In genomic region chr2:14145311-14145710, GRCm38 (mm10) we compare ENCODE assay signal across 18 mouse cellular contexts. TPM values are rescaled to one million over a fixed set of nuclear protein-coding genes. Genes with fewer than 3 reads are reported as not detected.
A peak's percentile ranks its signal among the peaks of the same experiment; 100 is the strongest.
DNase-seq lines count a peak whose midpoint lies in the region; ATAC-seq and TF ChIP-seq lines count a peak whose summit lies in the region.
"Had no signal": no experiment of that assay in that cellular context is flagged by ENCODE, and none has a peak within 500 bp of the region (broad histone marks: within the 10 kb centered on the region; RNA-seq: fewer than 3 reads in every experiment).

No protein-coding gene starts in this region.

- no peak overlapping the region for H3K4me2 ChIP-seq in lung, postnatal 0 days (replicated peaks; ENCODE audit: low read depth, low read length)
- H3K4me2 ChIP-seq in heart, postnatal 0 days (ENCODE audit: low read depth, low read length), result no peak overlapping the region
- H3K4me2 ChIP-seq in hindbrain, embryonic 14.5 days (replicated peaks), result no peak overlapping the region
- H3K4me2 ChIP-seq: limb, embryonic 13.5 days; midbrain, embryonic 13.5 days; neural tube, embryonic 15.5 days had no signal

- TF ChIP-seq EP300 in lung, postnatal 0 days (IDR thresholded peaks at IDR 0.05), result no peak
- TF ChIP-seq EP300 in heart, postnatal 0 days (IDR thresholded peaks at IDR 0.05; ENCODE audit: low read depth), result no peak

- no peaks in the 10 kb centered on the region for H3K9me3 ChIP-seq in lung, postnatal 0 days (ENCODE audit: low read length)
- H3K9me3 ChIP-seq in heart, postnatal 0 days (replicated peaks; ENCODE audit: control insufficient read depth, low read length), result no peaks in the 10 kb centered on the region
- no peaks in the 10 kb centered on the region for H3K9me3 ChIP-seq in hindbrain, embryonic 14.5 days (ENCODE audit: control insufficient read depth, low read length)
- H3K9me3 ChIP-seq: limb, embryonic 13.5 days; midbrain, embryonic 13.5 days; neural tube, embryonic 15.5 days had no signal

- no peak overlapping the region for H3K4me3 ChIP-seq in lung, postnatal 0 days (ENCODE audit: low read depth, low read length)
- no peak overlapping the region for H3K4me3 ChIP-seq in heart, postnatal 0 days (ENCODE audit: low read depth, low read length)
- no peak overlapping the region for H3K4me3 ChIP-seq in hindbrain, embryonic 14.5 days (replicated peaks; ENCODE audit: low read length)
- H3K4me3 ChIP-seq: limb, embryonic 13.5 days; midbrain, embryonic 13.5 days; neural tube, embryonic 15.5 days had no signal

- peaks cover 14% of the 10 kb centered on the region; the same call in 1 of the 2 replicates for H3K36me3 ChIP-seq in lung, postnatal 0 days (ENCODE audit: insufficient read depth, low read length)
- peaks cover 39% of the 10 kb centered on the region for H3K36me3 ChIP-seq in heart, postnatal 0 days (replicated peaks; ENCODE audit: control insufficient read depth, insufficient read depth, low read length)
- H3K36me3 ChIP-seq in hindbrain, embryonic 14.5 days (replicated peaks; ENCODE audit: control insufficient read depth, insufficient read depth), result peaks cover 52% of the 10 kb centered on the region

- H3K27ac ChIP-seq in lung, postnatal 0 days (ENCODE audit: low read length), result no peak overlapping the region
- peak overlapping the region; percentile 4 for H3K27ac ChIP-seq in heart, postnatal 0 days (ENCODE audit: low read depth)
- no peak overlapping the region for H3K27ac ChIP-seq in hindbrain, embryonic 14.5 days
- H3K27ac ChIP-seq: limb, embryonic 13.5 days; macrophage; midbrain, embryonic 13.5 days; neural tube, embryonic 15.5 days had no signal

- H3K9ac ChIP-seq in lung, postnatal 0 days (replicated peaks; ENCODE audit: low read depth), result no peak overlapping the region
- no peak overlapping the region for H3K9ac ChIP-seq in heart, postnatal 0 days (replicated peaks; ENCODE audit: low read depth, low read length)
- H3K9ac ChIP-seq in hindbrain, embryonic 14.5 days, result no peak overlapping the region
- H3K9ac ChIP-seq: limb, embryonic 13.5 days; midbrain, embryonic 13.5 days; neural tube, embryonic 15.5 days had no signal

- TF ChIP-seq CTCF in lung, postnatal 0 days (IDR thresholded peaks at IDR 0.05), result no peak
- no peak for TF ChIP-seq CTCF in heart, postnatal 0 days (IDR thresholded peaks at IDR 0.05; ENCODE audit: low read depth)

- WGBS in lung, postnatal 0 days, result 55% methylated on average over 3 of the region's 3 CpGs
- WGBS in heart, postnatal 0 days, result 28% methylated on average over 3 of the region's 3 CpGs
- 90% methylated on average over 3 of the region's 3 CpGs for WGBS in hindbrain, embryonic 14.5 days

- H3K27me3 ChIP-seq in lung, postnatal 0 days (replicated peaks; ENCODE audit: insufficient read depth, low read length), result no peaks in the 10 kb centered on the region
- no peaks in the 10 kb centered on the region for H3K27me3 ChIP-seq in heart, postnatal 0 days (ENCODE audit: control insufficient read depth, insufficient read depth, low read length)
- no peaks in the 10 kb centered on the region for H3K27me3 ChIP-seq in hindbrain, embryonic 14.5 days (ENCODE audit: control insufficient read depth, insufficient read depth, low read length)
- H3K27me3 ChIP-seq: limb, embryonic 13.5 days; midbrain, embryonic 13.5 days; neural tube, embryonic 15.5 days had no signal

- DNase-seq in lung, postnatal 36 days, result peak; percentile 25
- no peak for DNase-seq in lung, postnatal 0 days (ENCODE audit: low spot score)
- DNase-seq in gastrocnemius, postnatal 14 days, result peak; percentile 46
- no peak for DNase-seq in heart, postnatal 0 days (ENCODE audit: low spot score)
- DNase-seq in thymus, postnatal 36 days, result no peak
- no peak for DNase-seq in hindbrain, embryonic 14.5 days (ENCODE audit: low spot score)
- DNase-seq in urinary bladder, postnatal 25 days (ENCODE audit: low spot score), result no peak
- DNase-seq: adrenal gland, adult 2 months; cerebellum, postnatal 10 days; kidney, adult 2 months; kidney, postnatal 25 days; layer of hippocampus, adult 9-11 months had no signal

- H3K4me1 ChIP-seq in lung, postnatal 0 days (ENCODE audit: insufficient read depth, low read depth, low read length), result no peaks in the 10 kb centered on the region
- H3K4me1 ChIP-seq in heart, postnatal 0 days (ENCODE audit: control insufficient read depth, insufficient read depth), result peaks cover 9% of the 10 kb centered on the region; the same call in 1 of the 2 replicates
- no peaks in the 10 kb centered on the region for H3K4me1 ChIP-seq in hindbrain, embryonic 14.5 days (replicated peaks; ENCODE audit: control insufficient read depth, insufficient read depth, low read length)
- H3K4me1 ChIP-seq: midbrain, embryonic 13.5 days; neural tube, embryonic 15.5 days had no signal

- ATAC-seq in lung, postnatal 0 days, result no peak
- ATAC-seq in heart, postnatal 0 days (ENCODE audit: insufficient read depth, low read depth), result no peak; the same call in 1 of the 2 replicates
- ATAC-seq in hindbrain, embryonic 14.5 days (ENCODE audit: low FRiP score), result no peak
- ATAC-seq: forebrain, embryonic 14.5 days; midbrain, embryonic 13.5 days had no signal

- intact Hi-C loops in gastrocnemius, postnatal 14 days (cut with DNase I; ENCODE audit: low total_unique reads), result loop anchor here (10.0 kb wide), 1 partner anchor 101 kb away; no protein-coding TSS in a partner anchor

RNA-seq across cellular contexts. Expression of gene Tmem236, which starts 29.0 kb away (rescaled TPM):
- polyA plus RNA-seq in lung, postnatal 0 days (2015; fragmentation: Nextera tagmentation; extraction: Ambion mirVana), result 0.07 TPM in 1 of 2 replicates, not detected in the other
- under 1 TPM; 0.11 to 0.57 TPM for total RNA-seq in gastrocnemius, postnatal 14 days (2021)
- total RNA-seq in heart, postnatal 0 days (2014; rRNA removed; ENCODE audit: low replicate concordance), result 1.2 TPM in 1 of 2 replicates, not detected in the other
- polyA plus RNA-seq in heart, postnatal 0 days (2015; fragmentation: Nextera tagmentation; extraction: Ambion mirVana), result 0.04 and 0.07 TPM in 2 replicates
- 0.21 and 0.26 TPM in 2 replicates for polyA plus RNA-seq in hindbrain, embryonic 14.5 days (2014; fragmentation: Nextera tagmentation; extraction: Ambion mirVana)
- total RNA-seq: adrenal gland, adult 2 months had no signal
- polyA plus RNA-seq: adrenal gland, adult 2 months; forebrain, embryonic 14.5 days; heart, embryonic 14.5 days; macrophage; midbrain, embryonic 13.5 days had no signal

Comparison
In these comparisons a context has a peak if more than half of its experiments do, and no peak if none do; other contexts are left out.
1. DNase-seq: peak in lung, postnatal 36 days (single experiment) and gastrocnemius, postnatal 14 days (single experiment); none in lung, postnatal 0 days (single experiment), heart, postnatal 0 days (single experiment), thymus, postnatal 36 days (0 of 2), hindbrain, embryonic 14.5 days (single experiment) and urinary bladder, postnatal 25 days (single experiment).